Mouse (Mus musculus) neural tube, embryonic 10.5 days (tissue): ENCODE data around the gene AC161166.1.
"Not testable (repeated sequence)": the region's sequence is repeated elsewhere in the genome, so short reads cannot be mapped to it uniquely, and the experiment has no call there.

ENCODE experiments used
- DNase-seq: peaks from one replicate; pipeline ENCODE4 v3.0.0-alpha.2; 2017; ENCODE audit warnings: low spot score; ENCODE audit errors: extremely low spot score

The AC161166.1 gene

DNA sequence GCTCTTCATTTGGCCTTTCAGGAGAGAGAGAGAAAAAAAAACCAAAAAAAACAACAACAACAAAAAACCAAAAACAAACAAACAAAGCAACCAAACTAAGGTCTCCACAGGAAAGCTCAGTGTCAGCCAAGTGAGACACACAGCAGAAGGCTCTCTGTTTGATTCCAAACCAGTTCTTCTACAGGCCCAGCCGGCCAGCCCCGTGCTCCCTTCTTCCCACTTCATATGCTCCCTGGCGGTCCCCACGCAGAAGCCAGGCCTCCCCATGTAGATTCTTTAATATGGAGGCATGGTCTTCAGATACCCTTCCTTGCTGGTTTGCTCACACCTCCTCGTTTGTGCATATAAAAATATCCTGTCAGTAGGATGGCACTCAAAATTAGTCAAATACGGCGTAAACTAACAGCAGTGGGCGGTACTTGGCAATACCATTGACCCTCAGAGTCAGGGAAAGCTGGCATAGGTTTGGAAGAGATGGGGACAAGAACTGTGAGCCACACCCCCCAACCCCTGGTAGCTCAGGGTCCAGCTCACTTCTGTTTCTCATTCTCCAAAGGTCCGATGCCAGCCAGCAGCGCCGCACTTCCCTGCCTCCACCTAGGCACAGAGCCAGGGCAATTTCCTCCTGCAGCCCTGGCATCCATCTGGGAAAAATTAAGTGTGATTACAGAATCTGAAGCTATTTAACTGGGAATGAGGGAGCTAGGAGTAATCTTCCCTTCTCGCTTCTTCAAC lies 13.6 kb upstream of the AC161166.1 start:
- no peak for DNase-seq

DNA sequence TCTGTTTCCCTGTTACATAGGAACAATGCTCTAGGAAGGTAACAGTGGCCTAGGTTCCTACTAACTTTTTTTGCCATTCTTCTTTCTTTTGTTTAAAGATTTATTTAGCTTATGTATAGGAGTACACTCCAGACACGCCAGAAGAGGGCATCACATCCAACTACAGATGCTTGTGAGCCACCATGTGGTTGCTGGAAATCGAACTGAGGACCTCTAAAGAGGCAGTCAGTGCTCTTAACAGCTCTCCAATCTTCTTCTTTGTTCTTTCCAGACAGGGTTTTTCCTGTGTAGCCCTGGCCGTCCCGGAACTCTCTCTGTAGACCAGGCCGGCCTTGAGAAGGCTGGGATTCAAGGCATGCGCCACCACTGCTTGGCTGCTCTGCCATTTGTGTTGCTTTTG lies 12.7 kb upstream of the AC161166.1 start:
- DNase-seq, result no peak

DNA sequence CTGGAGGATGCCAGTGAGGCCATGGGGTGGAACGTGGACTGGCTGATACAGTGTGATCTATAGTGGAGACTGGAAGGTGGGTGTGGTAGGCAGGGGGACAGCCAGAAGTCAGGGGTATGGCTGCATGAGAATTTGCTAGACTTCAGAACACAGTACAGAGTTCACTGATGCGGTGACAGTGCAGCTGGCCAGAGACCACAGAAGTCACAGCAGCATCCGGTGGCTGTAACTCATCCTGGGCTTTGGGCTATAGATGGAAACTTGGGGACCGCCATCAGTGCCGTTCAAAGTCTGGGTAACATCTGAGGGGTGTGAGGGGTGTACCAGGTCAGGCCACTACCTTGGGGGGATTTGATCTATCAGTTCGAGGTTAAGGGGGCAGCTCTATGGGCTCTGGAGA lies 11.5 kb upstream of the AC161166.1 start:
- no peak for DNase-seq

DNA sequence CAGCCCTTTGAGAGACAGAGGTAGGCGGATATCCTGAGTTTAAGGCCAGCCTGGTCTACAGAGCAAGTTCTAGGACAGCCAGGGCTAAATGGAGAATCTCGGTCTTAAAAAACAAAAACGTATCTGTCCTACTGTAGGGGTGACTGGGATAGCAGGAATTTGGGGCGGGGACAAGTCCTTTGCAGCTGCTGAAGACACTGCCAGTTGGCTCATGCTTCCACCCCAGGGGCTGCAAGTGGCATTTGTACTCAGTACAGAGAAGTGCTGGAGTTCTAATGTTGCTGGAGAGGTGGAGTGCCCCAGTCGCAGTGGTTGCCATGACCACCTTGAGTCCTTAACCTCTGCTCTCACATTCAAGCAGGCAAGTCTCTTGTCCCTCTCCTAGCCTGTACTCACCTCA lies 10.6 kb upstream of the AC161166.1 start:
- no peak for DNase-seq

DNA sequence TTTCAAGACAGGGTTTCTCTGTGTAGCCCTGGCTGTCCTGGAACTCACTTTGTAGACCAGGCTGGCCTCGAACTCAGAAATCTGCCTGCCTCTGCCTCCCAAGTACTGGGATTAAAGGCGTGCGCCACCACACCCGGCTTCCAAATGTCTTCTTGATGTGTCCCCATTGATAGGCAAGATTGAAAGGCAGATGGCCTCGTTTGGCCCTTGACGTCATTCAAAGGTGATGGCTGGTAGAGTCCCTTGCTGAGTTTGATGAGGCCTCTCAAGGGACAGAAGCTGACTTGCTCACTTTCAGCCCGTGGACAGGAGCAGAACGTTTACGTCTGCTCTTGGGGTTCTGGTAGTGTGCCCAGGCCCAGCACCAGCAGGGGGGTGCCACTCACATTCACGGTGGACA lies 7.8 kb upstream of the AC161166.1 start:
- DNase-seq, result not testable (repeated sequence)

DNA sequence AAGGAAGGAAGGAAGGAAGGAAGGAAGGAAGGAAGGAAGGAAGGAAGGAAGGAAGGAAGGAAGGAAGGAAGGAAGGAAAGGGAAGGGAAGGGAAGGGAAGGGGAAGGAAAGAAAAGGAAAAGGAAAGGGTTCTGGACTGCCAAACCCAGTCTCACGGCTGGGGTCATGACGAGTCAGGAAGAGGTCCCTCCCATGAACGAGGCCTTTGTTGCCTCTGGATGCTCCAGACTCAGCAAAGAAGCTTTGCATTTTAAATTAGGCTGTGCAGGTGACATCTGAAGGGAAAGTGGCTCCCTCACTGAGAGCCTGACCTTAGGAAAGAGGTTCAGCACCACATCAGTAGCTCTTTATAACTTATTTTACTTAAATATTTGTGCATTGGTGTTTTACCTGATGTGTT lies 6.9 kb upstream of the AC161166.1 start:
- no peak for DNase-seq

DNA sequence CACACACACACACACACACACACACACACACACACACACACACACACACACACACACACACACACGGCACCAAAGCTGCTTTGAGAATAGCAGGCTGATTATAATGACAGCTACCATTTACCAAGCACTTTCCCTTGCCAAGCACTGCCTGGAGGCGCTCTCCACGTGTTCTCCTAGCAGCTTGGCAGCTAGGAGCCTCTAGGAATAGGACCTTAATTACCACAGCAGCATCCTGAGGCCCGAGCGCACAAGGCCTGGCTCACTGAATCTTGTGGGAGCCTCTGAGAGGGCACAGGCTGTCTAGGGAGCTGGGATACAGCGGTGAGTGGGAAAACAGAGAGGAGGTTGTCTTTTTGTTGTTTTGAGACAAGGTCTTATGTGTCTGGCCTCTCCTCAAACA lies 5.4 kb upstream of the AC161166.1 start:
- no peak for DNase-seq

DNA sequence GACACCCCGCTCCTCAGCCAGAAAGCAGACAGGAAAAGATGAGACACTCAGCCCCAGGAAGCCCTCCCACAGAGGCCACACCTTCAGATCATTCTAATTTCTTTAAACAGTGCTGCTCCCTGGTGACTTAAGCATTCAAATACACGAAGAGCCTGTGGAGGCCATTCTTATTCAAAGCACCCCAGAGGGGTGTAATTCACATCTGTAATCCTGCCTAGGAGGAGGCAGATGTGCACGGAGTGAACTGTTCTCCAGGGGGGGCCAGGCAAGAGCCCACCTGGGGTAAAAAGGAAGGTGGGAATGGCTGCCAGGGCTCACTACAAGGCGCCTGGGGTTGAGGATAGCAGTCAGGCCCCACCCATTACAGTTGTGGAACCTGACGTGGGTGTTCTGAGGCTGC lies 4.8 kb upstream of the AC161166.1 start:
- no peak for DNase-seq

DNA sequence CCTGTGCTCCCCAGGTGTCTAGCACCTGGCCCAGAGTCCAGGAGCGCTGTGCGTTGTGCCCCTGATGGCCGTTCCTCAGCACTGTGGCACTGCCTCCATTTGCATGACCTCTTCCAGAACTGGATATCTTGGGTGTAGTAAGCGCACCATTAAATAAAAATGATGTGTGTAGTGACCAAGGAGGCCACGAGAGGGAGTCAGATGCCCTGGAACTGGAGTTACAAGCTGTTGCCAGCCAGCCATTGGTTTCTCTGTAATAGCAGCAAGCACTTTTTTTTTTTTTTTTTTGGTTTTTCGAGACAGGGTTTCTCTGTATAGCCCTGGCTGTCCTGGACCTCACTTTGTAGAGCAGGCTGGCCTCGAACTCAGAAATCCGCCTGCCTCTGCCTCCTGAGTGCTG lies 4.1 kb upstream of the AC161166.1 start:
- not testable (repeated sequence) for DNase-seq

DNA sequence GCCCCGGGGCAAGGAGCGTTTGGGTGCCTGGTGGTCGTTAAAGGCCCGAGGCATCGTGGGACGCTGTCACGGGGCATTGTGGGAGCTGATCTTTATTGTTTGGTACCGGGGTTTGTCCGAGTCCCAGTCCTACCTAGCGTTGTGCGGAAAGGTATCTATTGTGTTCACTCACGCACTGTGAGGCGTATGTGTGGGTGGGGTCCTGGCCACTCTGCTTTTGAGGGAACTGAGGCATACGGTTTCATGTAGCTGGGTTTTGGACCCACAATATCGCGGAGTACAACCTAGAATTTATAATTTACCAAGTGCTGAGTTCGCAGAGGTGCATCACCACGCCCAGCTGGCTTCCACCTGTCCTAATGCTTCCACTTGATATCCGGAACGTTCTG lies 4.5 kb downstream of the AC161166.1 start:
- no peak for DNase-seq

DNA sequence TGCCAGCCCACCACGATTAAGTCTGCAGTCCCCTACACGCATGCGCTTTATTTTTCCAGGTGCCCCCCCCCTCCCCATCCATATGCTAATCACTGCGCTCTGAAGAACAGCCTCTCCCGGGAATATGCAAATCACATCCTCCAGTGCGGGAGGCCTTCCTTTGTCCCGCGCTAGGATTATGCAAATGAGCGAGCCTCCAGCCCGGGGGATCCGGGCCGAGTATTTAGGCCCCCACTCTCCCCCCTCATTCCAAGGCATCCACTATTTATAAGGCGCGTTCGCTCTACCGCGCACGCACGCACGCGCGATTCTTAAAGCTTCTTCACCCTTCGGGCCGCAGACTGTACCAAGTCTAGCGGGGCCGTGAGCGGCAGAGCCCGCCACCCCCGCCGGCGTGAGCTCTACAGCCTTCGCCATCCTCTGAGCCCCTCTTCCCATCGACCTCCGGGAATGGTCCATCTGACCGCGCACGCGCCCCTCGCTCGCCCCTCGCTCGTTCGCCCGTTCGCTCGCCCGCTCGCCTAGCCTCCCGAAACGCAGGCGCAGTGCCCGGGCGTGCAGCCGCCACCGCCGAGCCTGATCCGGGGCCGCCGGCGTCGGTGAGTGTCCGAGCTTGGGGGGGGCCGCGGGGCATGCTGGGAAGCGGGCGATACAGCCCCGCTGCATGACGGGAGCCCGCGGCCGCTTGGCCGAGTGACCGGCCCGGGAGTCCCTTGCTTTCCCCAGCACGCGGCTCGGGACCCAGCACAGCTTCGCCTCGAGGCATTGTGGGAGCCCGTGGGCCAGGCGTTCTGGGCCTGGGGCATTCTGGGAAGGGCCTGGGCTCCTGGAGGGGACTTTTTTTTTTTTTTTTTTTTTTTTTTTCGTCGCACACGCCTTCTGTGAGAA lies 5.2 kb downstream of the AC161166.1 start, which contains the start of gene Zfp428:
Gene Zfp428 (plus strand): TSS at position 169 of the 888 bp plus-strand sequence.
- peak; percentile 94 for DNase-seq

DNA sequence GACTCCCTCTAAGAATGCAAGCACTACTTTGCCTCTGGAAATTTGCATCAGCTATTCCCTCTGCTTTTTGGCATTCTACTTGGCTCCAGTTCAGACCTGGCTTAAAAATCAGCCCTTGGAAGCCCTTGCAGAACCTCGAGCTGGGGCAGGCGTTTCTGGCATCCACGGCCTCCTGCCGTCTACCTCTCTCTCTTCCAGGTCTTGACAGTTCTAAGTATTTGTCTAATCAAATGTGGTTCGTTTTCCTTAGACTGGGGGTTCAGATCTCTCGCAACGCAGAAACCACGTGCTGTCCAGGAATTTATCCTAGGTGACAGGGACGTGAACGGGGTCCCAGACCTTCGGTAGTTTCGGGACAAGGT lies 5.8 kb downstream of the AC161166.1 start:
- DNase-seq, result no peak

DNA sequence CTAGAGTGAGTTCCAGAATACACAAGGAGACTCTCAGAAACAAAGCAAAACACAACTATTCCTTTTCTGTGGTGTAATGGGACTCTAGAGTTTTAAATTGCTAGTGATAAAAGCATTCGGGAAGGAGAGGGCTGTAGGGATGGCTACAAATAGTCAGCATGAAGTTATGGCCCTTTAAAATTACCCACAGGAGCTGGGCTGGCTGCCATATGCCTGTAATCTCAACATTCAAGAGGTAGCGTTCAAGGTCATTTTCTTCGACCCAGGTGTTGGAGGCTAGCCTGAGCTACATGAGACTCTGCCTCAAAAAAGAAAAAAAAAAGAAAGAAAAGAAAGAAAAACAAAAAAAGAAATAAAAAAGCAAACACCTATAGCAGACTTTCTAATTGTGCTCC lies 6.2 kb downstream of the AC161166.1 start:
- DNase-seq, result no peak

DNA sequence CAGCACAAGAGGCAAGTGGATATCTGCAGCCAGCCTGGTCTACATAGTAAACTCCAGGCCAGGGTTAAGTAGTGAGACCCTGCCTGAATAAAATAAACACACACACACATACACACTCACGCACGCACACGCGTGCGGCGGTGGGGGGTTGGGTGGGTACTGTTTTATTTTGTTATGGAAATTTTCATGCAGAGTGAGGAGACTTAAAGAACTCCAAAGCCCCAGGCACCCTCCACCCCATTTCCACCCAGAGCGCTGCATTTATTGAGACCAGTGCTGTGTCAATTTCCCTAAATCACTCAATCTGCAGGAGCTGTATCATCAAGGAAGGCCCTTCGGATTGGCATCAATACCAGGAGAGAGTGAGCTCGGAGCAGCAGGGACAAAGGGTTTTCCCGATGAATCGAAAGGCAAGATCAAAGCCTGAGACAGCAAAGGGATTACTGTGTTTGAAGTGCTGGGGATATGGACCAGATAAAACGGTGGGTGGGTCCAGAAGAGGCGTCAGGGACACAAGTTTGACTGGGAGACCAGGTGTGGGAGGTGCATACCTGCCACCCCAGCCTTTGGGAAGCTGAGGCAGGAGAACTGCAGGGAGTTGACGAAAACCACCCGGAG lies 6.7 kb downstream of the AC161166.1 start:
- no peak for DNase-seq

DNA sequence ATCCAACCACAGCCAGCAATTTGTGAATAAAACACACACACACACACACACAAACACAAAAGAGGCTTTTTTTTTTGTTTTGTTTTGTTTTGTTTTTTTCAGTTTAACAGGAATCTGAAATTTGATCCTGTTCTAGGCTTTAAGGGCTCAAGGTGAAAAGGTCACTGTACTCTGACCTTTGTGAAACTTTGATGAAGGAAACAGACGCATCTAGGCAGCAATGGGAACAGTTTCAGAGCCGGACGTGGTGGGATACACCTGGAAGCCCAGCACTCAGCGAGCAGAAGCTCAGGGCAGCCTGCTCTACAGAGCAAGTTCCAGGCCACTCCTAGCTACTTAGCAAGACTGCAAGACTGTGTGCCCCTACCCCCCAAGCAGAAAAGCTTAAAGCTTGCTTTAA lies 7.4 kb downstream of the AC161166.1 start:
- DNase-seq, result no peak

DNA sequence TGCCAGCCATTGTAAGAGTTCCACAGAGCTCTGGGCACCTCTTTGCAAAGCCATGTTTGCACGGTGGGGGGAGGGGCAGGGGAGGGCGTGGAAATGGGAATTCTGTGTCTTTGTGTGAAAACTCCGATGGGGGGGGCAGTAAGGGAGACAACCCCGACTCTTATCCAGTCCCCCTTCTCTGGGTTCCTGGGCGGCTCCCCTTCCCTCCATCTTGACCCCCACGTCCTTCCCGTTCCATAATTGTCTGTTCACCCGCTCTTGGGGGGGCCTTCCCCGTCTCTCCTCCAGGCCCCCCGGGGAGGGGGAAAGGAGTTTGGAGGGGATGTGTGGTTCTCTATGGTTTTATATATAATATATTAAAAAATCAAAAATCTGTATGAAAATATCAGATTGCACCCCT lies 8.3 kb downstream of the AC161166.1 start:
- DNase-seq, result no peak

DNA sequence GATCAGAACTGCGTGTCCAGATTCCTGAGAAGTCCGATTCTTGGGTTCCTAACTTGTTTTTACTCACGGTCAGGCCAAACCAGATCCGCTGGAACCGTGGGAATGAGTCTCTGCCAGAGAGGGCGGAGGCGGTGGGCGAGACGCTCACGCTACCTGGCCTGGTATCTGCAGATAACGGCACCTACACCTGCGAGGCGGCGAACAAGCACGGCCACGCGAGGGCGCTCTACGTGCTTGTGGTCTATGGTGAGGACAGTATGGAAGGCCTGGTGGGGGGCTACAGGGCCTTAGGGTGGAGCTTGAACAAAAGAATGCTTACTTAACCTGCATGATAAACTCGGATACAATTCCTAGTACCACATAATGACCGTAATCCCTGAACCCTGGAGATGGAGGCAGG lies 10.8 kb downstream of the AC161166.1 start:
- DNase-seq, result no peak

DNA sequence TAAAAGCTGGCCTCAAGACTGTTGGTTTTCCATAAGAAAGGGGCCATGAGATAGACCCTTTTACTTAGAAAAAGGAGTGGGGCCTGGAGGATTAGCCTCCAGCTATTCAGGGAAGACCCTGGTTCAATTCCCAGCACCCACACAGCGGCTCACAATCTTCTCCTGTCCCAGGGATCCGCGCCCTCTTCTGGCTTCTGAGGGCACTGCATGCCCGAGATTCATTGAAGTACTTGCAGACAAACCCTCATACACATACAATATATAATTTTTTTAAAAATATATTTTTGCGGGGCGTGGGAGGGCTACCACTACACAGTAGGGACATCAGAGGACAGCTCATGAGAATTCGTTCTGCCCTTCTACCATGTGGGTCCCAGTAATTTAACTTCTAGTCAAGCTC lies 11.3 kb downstream of the AC161166.1 start:
- peak; percentile 43 for DNase-seq

DNA sequence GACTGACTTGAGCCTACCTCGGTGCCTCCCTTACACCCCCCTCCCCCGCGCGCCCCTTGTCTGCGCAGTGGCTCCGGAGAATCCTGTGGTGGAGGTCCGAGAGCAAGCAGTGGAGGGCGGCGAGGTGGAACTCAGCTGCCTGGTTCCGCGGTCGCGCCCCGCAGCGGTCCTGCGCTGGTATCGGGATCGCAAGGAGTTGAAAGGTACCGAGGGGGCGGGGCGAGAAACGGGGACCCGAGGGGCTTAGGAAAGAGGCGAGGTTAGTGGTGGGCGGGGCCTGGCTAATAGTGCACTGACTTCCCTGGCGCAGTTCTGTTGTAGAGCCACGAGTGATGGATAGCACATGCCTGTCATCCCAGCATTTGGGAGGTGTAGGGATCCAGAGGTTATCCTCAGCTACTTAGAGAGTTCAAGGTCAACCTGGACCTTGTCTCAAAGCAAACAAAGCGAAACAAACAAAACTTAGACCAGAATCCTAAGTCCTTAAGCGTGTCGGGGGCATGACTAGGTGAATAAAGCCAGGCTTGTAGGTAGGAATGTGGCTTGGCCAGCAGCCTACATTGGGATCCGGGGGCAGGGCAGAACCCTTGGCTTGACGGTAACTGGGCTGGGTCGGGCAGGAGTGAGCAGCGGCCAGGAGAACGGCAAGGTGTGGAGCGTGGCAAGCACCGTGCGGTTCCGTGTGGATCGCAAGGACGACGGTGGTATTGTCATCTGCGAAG lies 12.2 kb downstream of the AC161166.1 start:
- peak; percentile 49 for DNase-seq

DNA sequence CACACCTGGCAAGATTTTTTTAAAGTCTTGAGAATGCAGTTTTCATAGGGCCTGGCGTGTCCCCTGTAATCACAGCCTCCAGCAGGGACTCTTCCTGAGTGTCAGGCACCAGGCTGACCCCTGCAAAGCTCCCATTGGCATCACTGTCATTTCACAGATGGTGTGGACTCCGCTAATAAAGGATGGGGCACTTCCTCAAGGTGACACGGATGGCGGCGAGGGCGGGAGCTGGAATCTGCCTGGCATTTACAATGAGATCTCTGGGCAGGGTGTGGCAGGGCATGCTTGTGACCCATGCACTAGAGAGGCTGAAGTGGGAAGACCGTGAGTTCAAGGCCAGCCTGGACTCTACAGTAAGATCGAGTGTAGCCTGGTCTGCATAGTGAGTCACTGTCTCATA lies 24.0 kb downstream of the AC161166.1 start:
- no peak for DNase-seq

DNA sequence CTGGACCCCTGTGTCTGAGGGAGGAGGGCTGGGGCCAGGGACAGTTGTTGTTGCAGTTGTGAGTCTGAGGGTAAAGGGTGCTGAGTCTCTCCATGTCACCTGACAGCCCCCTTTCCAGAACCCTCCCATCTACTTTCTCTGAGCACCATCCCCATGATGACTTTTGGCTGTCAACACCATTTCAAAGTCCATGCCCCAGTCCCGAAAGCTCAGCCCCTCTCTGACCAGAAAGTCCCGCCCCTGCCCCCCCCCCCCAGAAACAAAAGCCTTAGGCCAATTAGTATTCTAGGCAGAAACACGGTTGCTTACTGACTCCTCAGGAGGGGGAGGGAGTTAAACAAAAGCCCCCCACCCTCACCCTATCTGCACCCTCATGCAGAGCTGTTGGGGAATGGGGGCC lies 24.9 kb downstream of the AC161166.1 start:
- no peak for DNase-seq

DNA sequence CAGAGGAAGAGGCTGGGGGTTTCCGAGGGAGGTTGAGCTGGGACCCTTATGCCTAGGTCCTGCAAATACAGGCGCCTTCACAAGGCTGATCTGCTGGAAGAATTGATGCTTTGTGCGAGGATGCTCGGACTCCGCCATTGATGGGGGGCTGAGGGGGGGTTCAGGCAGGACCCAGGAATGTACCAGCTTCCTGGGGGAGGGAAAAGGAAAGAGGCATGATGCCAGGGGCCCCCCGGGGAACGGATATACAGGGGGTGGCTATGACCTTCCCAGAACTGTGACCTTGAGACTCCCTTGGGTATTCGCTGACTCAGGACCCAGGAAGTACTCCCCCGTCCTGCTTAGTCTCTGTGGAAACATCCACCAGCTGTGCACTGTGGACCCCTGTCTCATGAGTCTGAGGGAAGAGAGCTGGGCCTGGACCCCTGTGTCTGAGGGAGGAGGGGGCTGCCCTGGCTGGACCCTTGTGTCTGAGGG lies 25.6 kb downstream of the AC161166.1 start:
- peak; percentile 22 for DNase-seq
